Mouse (Mus musculus) heart, adult 2 months (tissue): ENCODE data around the gene Slc30a9. TPM values are rescaled to one million over a fixed set of nuclear protein-coding genes. Genes with fewer than 3 reads are reported as not detected.

Experiments
- DNase-seq, 2 experiments: peaks; one replicate each; pipeline ENCODE4 v3.0.0; 2021
- H3K27ac ChIP-seq: fragments of 200-600 bp; 2 replicates; pipeline ENCODE4 v1.8.1; 2022
- H3K27me3 ChIP-seq: fragments of 200-500 bp; 2 replicates; pipeline ENCODE4 v1.6.1; 2012; ENCODE audit warnings: mild to moderate bottlenecking, low read length, inconsistent platforms, mixed read lengths; ENCODE audit not compliant: control insufficient read depth, insufficient read depth
- H3K36me3 ChIP-seq: fragments of 200-500 bp; 2 replicates; pipeline ENCODE4 v1.6.1; 2012; ENCODE audit warnings: low read length, inconsistent platforms; ENCODE audit not compliant: control insufficient read depth, insufficient read depth
- H3K4me1 ChIP-seq: fragments of 200-500 bp; 2 replicates; pipeline ENCODE4 v1.6.1; 2011; ENCODE audit warnings: low read length; ENCODE audit not compliant: control insufficient read depth, insufficient read depth
- H3K4me3 ChIP-seq: fragments of 200-600 bp; 2 replicates; pipeline ENCODE4 v1.8.1; 2022
- H3K79me2 ChIP-seq: fragments of 200-500 bp; replicated peaks from 2 replicates; pipeline ENCODE4 v1.6.1; 2012; ENCODE audit warnings: mild to moderate bottlenecking, inconsistent platforms, low read length, moderate library complexity, mixed read lengths; ENCODE audit not compliant: control insufficient read depth, insufficient read depth
- H3K9ac ChIP-seq: fragments of 200-500 bp; 2 replicates; pipeline ENCODE4 v1.6.1; 2012; ENCODE audit warnings: low read depth, mild to moderate bottlenecking, control low read depth, inconsistent platforms, low read length, mixed read lengths
- CTCF ChIP-seq: fragments of 200-600 bp; IDR thresholded peaks from 2 replicates; pipeline ENCODE4 v1.8.1; 2022; ENCODE audit warnings: antibody characterized with exemption, mild to moderate bottlenecking, moderate library complexity
- EP300 ChIP-seq: fragments of 200-500 bp; IDR thresholded peaks from 2 replicates; pipeline ENCODE4 v1.6.1; 2011; ENCODE audit warnings: low read depth, low read length, control low read depth; ENCODE audit not compliant: insufficient read depth
- POLR2A ChIP-seq: fragments of 200-500 bp; IDR thresholded peaks from 2 replicates; pipeline ENCODE4 v1.6.1; 2011; ENCODE audit warnings: mild to moderate bottlenecking, low read depth, low read length, control low read depth; ENCODE audit not compliant: insufficient read depth
- WGBS: fragments of 180-500 bp; shearing (Covaris S2); methylation state at CpG from one replicate; pipeline ENCODE4 v1.1.7; 2018; 5-methylcytosine and 5-hydroxymethylcytosine counted together
- intact Hi-C: fragments of 180-260 bp; cut with DNase I; formaldehyde crosslinking; loops from one replicate; pipeline ENCODE4 v1.15.1; 2025
- polyA plus RNA-seq: library from polyadenylated mRNA; depleted of rRNA; stranded (reverse); fragments of >200 nt; gene quantifications from 2 replicates; pipeline ENCODE4 v1.2.3, GENCODE M21; 2012
- total RNA-seq, 2 experiments: library from RNA; stranded (reverse); gene quantifications; 2 replicates each; pipeline ENCODE4 v1.2.3; 2021

Slc30a9 gene
- total and polyA plus RNA-seq, 3 experiments = 36.2 to 171 (median 156) TPM

DNA sequence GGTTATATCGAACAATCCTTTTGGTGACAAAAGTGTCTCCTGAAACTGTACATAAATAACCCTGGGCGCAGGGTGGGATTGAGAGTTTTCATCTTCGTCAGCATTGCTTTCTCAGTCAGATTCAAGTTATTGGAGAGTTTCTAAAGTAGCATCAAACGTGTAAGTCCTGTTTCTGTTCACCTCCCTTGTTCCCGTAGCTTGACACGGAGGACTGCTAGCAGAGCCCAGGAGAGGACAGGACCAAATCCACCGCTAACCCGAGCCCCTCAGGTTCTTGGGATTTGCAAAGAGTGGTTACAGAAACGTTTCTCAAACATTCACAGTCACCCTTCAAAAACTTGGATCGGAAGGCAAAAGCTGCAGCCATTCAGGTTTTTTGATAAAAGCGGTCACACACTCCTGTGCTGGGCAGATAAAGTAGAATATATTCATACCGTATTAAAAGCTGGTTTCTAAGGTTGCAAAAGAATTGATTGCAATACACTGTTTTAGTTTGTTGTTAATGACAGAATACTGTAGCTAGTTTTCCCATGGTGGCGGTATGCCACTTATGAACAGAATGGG lies 986 bp downstream of the Slc30a9 start:
- no peaks in the 10 kb centered on the region for H3K27me3 ChIP-seq
- peak overlapping the region; percentile 93 for H3K27ac ChIP-seq
- peak overlapping the region; percentile 95 for H3K9ac ChIP-seq
- WGBS = 18% methylated on average over 13 of the region's 13 CpGs
- H3K79me2 ChIP-seq = peaks cover 7% of the 10 kb centered on the region
- peaks cover 11% of the 10 kb centered on the region for H3K36me3 ChIP-seq
- peaks cover 1% of the 10 kb centered on the region; the same call in 1 of the 2 replicates for H3K4me1 ChIP-seq
- H3K4me3 ChIP-seq = peak overlapping the region; percentile 85
- intact Hi-C loops = loop anchor here (2.0 kb wide), 1 partner anchor 47 kb away; the partner anchor contains the start of gene Tmem33
- no peak for TF ChIP-seq CTCF
- no peak for TF ChIP-seq POLR2A
- no peak for TF ChIP-seq EP300
- no peak for DNase-seq

DNA sequence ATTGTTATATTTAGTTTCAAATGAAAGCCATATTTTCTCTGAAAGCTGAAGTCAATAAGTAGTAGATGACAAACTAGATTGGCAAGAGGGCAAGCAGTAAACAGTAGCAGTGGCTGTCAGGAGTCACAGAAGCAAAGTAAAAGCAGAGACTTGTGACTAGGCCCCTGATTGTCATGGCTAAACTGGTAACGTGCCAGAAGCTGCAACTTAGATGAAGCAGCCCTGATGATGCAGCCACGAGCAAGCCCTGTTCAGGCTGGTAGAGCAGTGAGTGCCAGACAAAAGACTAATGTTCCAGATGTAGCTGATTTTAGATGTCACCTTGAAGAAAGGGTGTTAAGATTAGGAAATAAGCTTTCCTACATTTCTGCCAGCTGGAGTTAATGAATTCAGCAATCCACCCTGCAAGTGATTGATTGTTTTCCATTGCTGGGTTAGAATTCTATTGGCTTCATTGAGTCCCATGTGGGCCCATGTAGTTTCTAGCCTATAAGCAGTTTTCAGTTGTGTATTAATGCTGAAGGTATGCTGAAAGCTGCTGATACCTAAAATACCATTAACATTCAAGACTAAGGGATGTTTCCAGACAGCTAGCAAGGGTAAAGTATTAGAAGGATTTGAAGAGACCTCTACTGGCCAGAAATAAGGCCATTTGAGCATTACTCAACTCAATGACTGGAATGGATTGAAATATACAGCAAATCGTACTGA lies 5.2 kb downstream of the Slc30a9 start:
- Histone ChIP-seq H3K4me3 (no peak overlapping the region), H3K36me3 (peaks cover 11% of the 10 kb centered on the region), H3K9ac (no peak overlapping the region), H3K27ac (no peak overlapping the region), H3K79me2 (peaks cover 6% of the 10 kb centered on the region), H3K27me3 (no peaks in the 10 kb centered on the region), H3K4me1 (peaks cover 1% of the 10 kb centered on the region; the same call in 1 of the 2 replicates)
- no peak for DNase-seq
- TF ChIP-seq EP300 = no peak
- 0 out of 2 replicates have a peak, but pooled peaks have one; percentile 21 for TF ChIP-seq CTCF
- intact Hi-C loops = no loop called here
- WGBS = 54% methylated on average over 3 of the region's 3 CpGs

DNA sequence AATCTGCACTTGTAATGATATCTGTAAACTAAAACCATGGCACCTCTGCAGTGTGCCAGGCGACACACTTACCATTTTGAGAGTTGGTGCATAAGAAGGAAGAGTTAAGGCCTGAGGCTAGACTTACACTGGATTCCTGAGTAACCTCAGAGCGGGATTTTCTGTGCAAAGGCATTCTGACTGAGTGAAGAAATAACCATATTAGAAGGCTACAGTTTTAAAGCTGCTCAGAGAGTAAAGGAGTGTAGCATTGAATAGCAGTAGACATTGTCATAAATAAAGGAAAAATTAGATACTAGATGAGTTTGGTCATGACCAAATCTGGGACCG lies 5.7 kb downstream of the Slc30a9 start:
- Histone ChIP-seq H3K36me3 (peaks cover 11% of the 10 kb centered on the region), H3K27me3 (no peaks in the 10 kb centered on the region), H3K27ac (no peak overlapping the region), H3K79me2 (peaks cover 4% of the 10 kb centered on the region), H3K9ac (no peak overlapping the region), H3K4me1 (peaks cover 1% of the 10 kb centered on the region; the same call in 1 of the 2 replicates), H3K4me3 (no peak overlapping the region)
- WGBS = 93% methylated on average over 3 of the region's 3 CpGs
- no peak for DNase-seq
- intact Hi-C loops = no loop called here
- TF ChIP-seq CTCF (no peak), POLR2A (no peak), EP300 (no peak)

DNA sequence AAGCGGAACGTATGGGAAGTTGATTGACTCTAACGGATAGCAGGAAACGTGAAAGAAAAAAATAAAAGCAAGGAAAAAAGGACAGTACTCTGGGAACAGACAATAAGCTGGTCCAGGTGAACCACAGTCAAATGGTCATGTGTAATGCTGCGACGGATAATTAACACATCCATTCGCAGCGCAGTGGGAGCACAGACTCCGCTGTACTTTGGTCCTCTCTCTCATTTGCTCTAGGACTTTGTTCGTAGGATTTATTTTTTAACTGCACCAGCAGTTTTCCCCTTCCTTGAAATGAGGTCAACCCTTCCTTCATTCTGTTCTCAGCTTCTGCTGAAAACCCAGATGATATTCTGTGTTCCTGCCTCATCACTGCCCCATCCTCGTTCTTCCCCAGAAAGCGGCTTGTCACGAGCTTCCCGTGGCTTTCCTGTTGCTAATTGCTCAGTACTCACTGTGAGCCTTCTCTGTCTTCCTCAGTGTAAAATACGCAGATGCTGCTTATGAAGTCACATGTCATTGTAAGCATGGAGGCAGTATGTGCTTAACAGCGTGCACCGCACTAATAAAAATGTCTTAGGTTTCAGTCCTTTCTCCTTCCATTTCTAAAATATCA lies 15.0 kb downstream of the Slc30a9 start:
- no peak for DNase-seq
- H3K27ac ChIP-seq = no peak overlapping the region
- H3K36me3 ChIP-seq = peaks cover 3% of the 10 kb centered on the region; the same call in 1 of the 2 replicates
- no peak for TF ChIP-seq POLR2A
- no peaks in the 10 kb centered on the region for H3K27me3 ChIP-seq
- H3K4me3 ChIP-seq = no peak overlapping the region
- intact Hi-C loops = no loop called here
- 84% methylated on average over 17 of the region's 17 CpGs for WGBS
- peaks cover 2% of the 10 kb centered on the region; the same call in 1 of the 2 replicates for H3K79me2 ChIP-seq
- H3K4me1 ChIP-seq = no peaks in the 10 kb centered on the region
- H3K9ac ChIP-seq = no peak overlapping the region

DNA sequence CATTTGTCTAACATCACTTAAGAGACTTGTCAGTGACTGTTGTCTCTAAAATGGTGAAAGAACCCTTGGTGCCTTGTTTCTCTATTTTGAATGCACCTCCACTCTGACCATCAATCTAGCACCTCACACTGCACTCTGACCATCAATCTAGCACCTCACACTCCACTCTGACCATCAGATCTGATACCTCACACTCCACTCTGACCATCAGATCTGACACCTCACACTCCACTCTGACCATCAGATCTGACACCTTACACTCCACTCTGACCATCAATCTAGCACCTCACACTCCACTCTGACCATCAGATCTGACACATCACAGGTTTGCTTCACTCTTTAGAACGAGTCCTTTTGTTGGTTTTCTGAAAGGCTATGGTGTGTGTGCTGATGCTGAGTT lies 17.3 kb downstream of the Slc30a9 start:
- WGBS = 59% methylated on average over 1 of the region's 1 CpGs
- Histone ChIP-seq H3K27me3 (no peaks in the 10 kb centered on the region), H3K79me2 (peaks cover 2% of the 10 kb centered on the region; the same call in 1 of the 2 replicates), H3K36me3 (peaks cover 3% of the 10 kb centered on the region; the same call in 1 of the 2 replicates), H3K4me1 (no peaks in the 10 kb centered on the region), H3K9ac (no peak overlapping the region), H3K4me3 (no peak overlapping the region), H3K27ac (no peak overlapping the region)
- no peak for DNase-seq
- intact Hi-C loops = no loop called here
- TF ChIP-seq EP300 (no peak), CTCF (no peak), POLR2A (no peak)

DNA sequence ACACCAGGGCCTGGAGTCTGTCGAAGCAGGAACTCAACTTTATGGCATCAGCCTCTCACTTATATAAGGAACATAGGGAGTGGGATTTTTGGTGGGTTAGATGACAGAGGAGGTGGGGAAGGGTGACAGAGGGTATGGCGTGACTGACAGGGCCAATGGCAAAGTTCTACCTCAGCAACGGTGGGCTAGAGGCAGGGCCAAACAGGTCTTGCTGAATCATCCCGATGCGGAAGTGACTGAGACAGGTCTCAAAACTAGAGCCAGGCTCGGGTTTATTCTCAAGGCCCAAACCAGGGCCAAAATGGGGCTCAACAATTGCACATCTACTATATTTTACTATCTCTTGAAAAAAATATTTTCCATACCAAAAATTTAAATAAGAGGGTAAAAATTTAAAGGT lies 34.1 kb downstream of the Slc30a9 start:
- no peak for DNase-seq
- H3K36me3 ChIP-seq = peaks cover 7% of the 10 kb centered on the region
- intact Hi-C loops = no loop called here
- WGBS = 94% methylated on average over 6 of the region's 6 CpGs
- no peaks in the 10 kb centered on the region for H3K27me3 ChIP-seq
- H3K79me2 ChIP-seq = no peaks in the 10 kb centered on the region
- H3K4me1 ChIP-seq = no peaks in the 10 kb centered on the region
- H3K27ac ChIP-seq = no peak overlapping the region
- no peak for TF ChIP-seq EP300
- TF ChIP-seq POLR2A = no peak
- no peak for TF ChIP-seq CTCF
- no peak overlapping the region for H3K9ac ChIP-seq
- no peak overlapping the region for H3K4me3 ChIP-seq
